Mouse (Mus musculus) embryonic fibroblast, embryonic 13.5 days (primary cell): ENCODE data around the gene Ret.

Experiments used
- CTCF ChIP-seq: IDR thresholded peaks from 2 replicates; pipeline ENCODE4 v1.5.1; 2011; ENCODE audit warnings: mild to moderate bottlenecking, control low read depth, low read length, moderate library complexity, borderline replicate concordance; ENCODE audit not compliant: insufficient read depth
- POLR2A ChIP-seq: IDR thresholded peaks from 2 replicates; pipeline ENCODE4 v1.6.1; 2011; ENCODE audit warnings: low read depth, mild to moderate bottlenecking, control low read depth, low read length, moderate library complexity

DNA sequence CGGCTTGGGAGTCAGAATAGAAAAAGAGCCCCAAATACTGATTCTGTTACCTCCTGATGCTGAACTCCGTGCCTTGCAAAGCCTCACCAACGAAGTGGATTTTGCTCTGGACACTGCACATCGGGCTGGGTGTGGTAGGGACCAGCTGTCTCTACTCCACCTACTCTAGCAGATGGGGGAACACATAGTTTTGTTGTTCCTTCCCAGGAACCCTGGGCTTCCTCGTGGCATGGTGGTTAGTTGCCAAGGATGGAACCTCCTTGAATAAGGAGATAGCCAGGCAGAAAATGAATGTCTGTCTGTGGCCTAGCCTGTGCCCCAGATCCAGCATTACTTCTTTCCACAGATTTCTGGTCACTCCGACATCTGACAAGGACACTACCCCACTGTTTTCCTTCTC lies 49.6 kb upstream of the Ret start:
- TF ChIP-seq POLR2A (no peak), CTCF (no peak)
